Mouse (Mus musculus): ENCODE results near the gene Sf1. TPM values are rescaled to one million over a fixed set of nuclear protein-coding genes. Genes with fewer than 3 reads are reported as not detected.

Gene Sf1
- polyA plus RNA-seq (2015; fragmentation: Nextera tagmentation; extraction: Ambion mirVana) = 80.2 and 86.7 TPM in 2 replicates

GRCm38 (mm10) chr19:6363411-6364240, at the start of gene Sf1:
TSS of gene Sf1 (plus strand) at chr19:6363690.
- Histone ChIP-seq H3K4me2 (ENCODE audit: low read depth, low read length) (peak within 1 kb of the TSS; percentile 88), H3K9ac (ENCODE audit: low read length) (peak within 1 kb of the TSS; percentile 100), H3K27me3 (ENCODE audit: control insufficient read depth, insufficient read depth, low read length) (no peaks in the 10 kb centered on the region), H3K36me3 (ENCODE audit: control insufficient read depth, insufficient read depth) (peaks cover 29% of the 10 kb centered on the region), H3K4me3 (ENCODE audit: low read length) (peak within 1 kb of the TSS; percentile 99), H3K27ac (ENCODE audit: low read length) (peak within 1 kb of the TSS; percentile 98), H3K4me1 (ENCODE audit: control insufficient read depth, insufficient read depth, low read length) (peaks cover 26% of the 10 kb centered on the region), H3K9me3 (replicated peaks; ENCODE audit: control insufficient read depth, low read length) (no peaks in the 10 kb centered on the region)
- peak; percentile 96 for ATAC-seq (replicated peaks; ENCODE audit: extremely low read depth, insufficient read depth, low FRiP score)
- whole genome bisulfite sequencing = under 1% methylated on average over 72 of the region's 85 CpGs

GRCm38 (mm10) chr19:6313796-6314195, 49.7 kb upstream of the Sf1 start:
- Histone ChIP-seq H3K4me2 (ENCODE audit: low read depth, low read length) (no peak overlapping the region), H3K36me3 (ENCODE audit: control insufficient read depth, insufficient read depth) (peaks cover 37% of the 10 kb centered on the region), H3K27me3 (ENCODE audit: control insufficient read depth, insufficient read depth, low read length) (no peaks in the 10 kb centered on the region), H3K27ac (ENCODE audit: low read length) (no peak overlapping the region), H3K4me1 (ENCODE audit: control insufficient read depth, insufficient read depth, low read length) (no peaks in the 10 kb centered on the region), H3K9me3 (replicated peaks; ENCODE audit: control insufficient read depth, low read length) (no peaks in the 10 kb centered on the region), H3K4me3 (ENCODE audit: low read length) (no peak overlapping the region), H3K9ac (ENCODE audit: low read length) (no peak overlapping the region)
- ATAC-seq (replicated peaks; ENCODE audit: extremely low read depth, insufficient read depth, low FRiP score) = no peak
- WGBS = 90% methylated on average over 8 of the region's 8 CpGs

GRCm38 (mm10) chr19:6314513-6314912, 49.0 kb upstream of the Sf1 start:
- H3K27me3 ChIP-seq (ENCODE audit: control insufficient read depth, insufficient read depth, low read length) = no peaks in the 10 kb centered on the region
- 78% methylated on average over 8 of the region's 8 CpGs for WGBS
- H3K4me1 ChIP-seq (ENCODE audit: control insufficient read depth, insufficient read depth, low read length) = no peaks in the 10 kb centered on the region
- no peak overlapping the region for H3K4me2 ChIP-seq (ENCODE audit: low read depth, low read length)
- H3K9ac ChIP-seq (ENCODE audit: low read length) = no peak overlapping the region
- no peak for ATAC-seq (replicated peaks; ENCODE audit: extremely low read depth, insufficient read depth, low FRiP score)
- H3K9me3 ChIP-seq (replicated peaks; ENCODE audit: control insufficient read depth, low read length) = no peaks in the 10 kb centered on the region
- H3K27ac ChIP-seq (ENCODE audit: low read length) = no peak overlapping the region
- H3K36me3 ChIP-seq (ENCODE audit: control insufficient read depth, insufficient read depth) = peaks cover 39% of the 10 kb centered on the region
- H3K4me3 ChIP-seq (ENCODE audit: low read length) = no peak overlapping the region

- no peaks in the 10 kb centered on the region for H3K4me1 ChIP-seq (ENCODE audit: control insufficient read depth, insufficient read depth, low read length)
- H3K9me3 ChIP-seq (replicated peaks; ENCODE audit: control insufficient read depth, low read length) = no peaks in the 10 kb centered on the region
- no peaks in the 10 kb centered on the region for H3K27me3 ChIP-seq (ENCODE audit: control insufficient read depth, insufficient read depth, low read length)
- no peak overlapping the region for H3K4me2 ChIP-seq (ENCODE audit: low read depth, low read length)
- 78% methylated on average over 14 of the region's 14 CpGs for WGBS
- H3K27ac ChIP-seq (ENCODE audit: low read length) = no peak overlapping the region
- ATAC-seq (replicated peaks; ENCODE audit: extremely low read depth, insufficient read depth, low FRiP score) = no peak
- H3K36me3 ChIP-seq (ENCODE audit: control insufficient read depth, insufficient read depth) = peaks cover 36% of the 10 kb centered on the region
- no peak overlapping the region for H3K4me3 ChIP-seq (ENCODE audit: low read length)
- no peak overlapping the region for H3K9ac ChIP-seq (ENCODE audit: low read length)
These were observed 47.9 kb upstream of the Sf1 start for GRCm38 (mm10) chr19:6315573-6315972.

GRCm38 (mm10) chr19:6318145-6318544, 45.3 kb upstream of the Sf1 start:
- Histone ChIP-seq H3K27ac (ENCODE audit: low read length) (no peak overlapping the region), H3K4me3 (ENCODE audit: low read length) (no peak overlapping the region), H3K9ac (ENCODE audit: low read length) (no peak overlapping the region), H3K4me2 (ENCODE audit: low read depth, low read length) (no peak overlapping the region), H3K36me3 (ENCODE audit: control insufficient read depth, insufficient read depth) (peaks cover 28% of the 10 kb centered on the region), H3K27me3 (ENCODE audit: control insufficient read depth, insufficient read depth, low read length) (no peaks in the 10 kb centered on the region), H3K9me3 (replicated peaks; ENCODE audit: control insufficient read depth, low read length) (no peaks in the 10 kb centered on the region), H3K4me1 (ENCODE audit: control insufficient read depth, insufficient read depth, low read length) (peaks cover 8% of the 10 kb centered on the region)
- 87% methylated on average over 12 of the region's 12 CpGs for WGBS
- ATAC-seq (replicated peaks; ENCODE audit: extremely low read depth, insufficient read depth, low FRiP score) = no peak

GRCm38 (mm10) chr19:6321358-6321757, 42.1 kb upstream of the Sf1 start:
- Histone ChIP-seq H3K36me3 (ENCODE audit: control insufficient read depth, insufficient read depth) (peaks cover 15% of the 10 kb centered on the region; the same call in 1 of the 2 replicates), H3K4me2 (ENCODE audit: low read depth, low read length) (no peak overlapping the region), H3K4me3 (ENCODE audit: low read length) (no peak overlapping the region), H3K4me1 (ENCODE audit: control insufficient read depth, insufficient read depth, low read length) (peaks cover 8% of the 10 kb centered on the region), H3K27me3 (ENCODE audit: control insufficient read depth, insufficient read depth, low read length) (no peaks in the 10 kb centered on the region), H3K9me3 (replicated peaks; ENCODE audit: control insufficient read depth, low read length) (no peaks in the 10 kb centered on the region), H3K27ac (ENCODE audit: low read length) (no peak overlapping the region), H3K9ac (ENCODE audit: low read length) (no peak overlapping the region)
- peak; percentile 40; the same call in 1 of the 2 replicates for ATAC-seq (replicated peaks; ENCODE audit: extremely low read depth, insufficient read depth, low FRiP score)
- 49% methylated on average over 8 of the region's 8 CpGs for WGBS

GRCm38 (mm10) chr19:6321786-6322621, 41.5 kb upstream of the Sf1 start:
- Histone ChIP-seq H3K4me1 (ENCODE audit: control insufficient read depth, insufficient read depth, low read length) (peaks cover 8% of the 10 kb centered on the region), H3K9me3 (replicated peaks; ENCODE audit: control insufficient read depth, low read length) (no peaks in the 10 kb centered on the region), H3K4me2 (ENCODE audit: low read depth, low read length) (no peak overlapping the region), H3K36me3 (ENCODE audit: control insufficient read depth, insufficient read depth) (peaks cover 14% of the 10 kb centered on the region; the same call in 1 of the 2 replicates), H3K9ac (ENCODE audit: low read length) (no peak overlapping the region), H3K27ac (ENCODE audit: low read length) (no peak overlapping the region), H3K4me3 (ENCODE audit: low read length) (no peak overlapping the region), H3K27me3 (ENCODE audit: control insufficient read depth, insufficient read depth, low read length) (no peaks in the 10 kb centered on the region)
- ATAC-seq (replicated peaks; ENCODE audit: extremely low read depth, insufficient read depth, low FRiP score) = no peak
- 70% methylated on average over 33 of the region's 33 CpGs for WGBS

- no peaks in the 10 kb centered on the region for H3K9me3 ChIP-seq (replicated peaks; ENCODE audit: control insufficient read depth, low read length)
- H3K27me3 ChIP-seq (ENCODE audit: control insufficient read depth, insufficient read depth, low read length) = no peaks in the 10 kb centered on the region
- H3K4me2 ChIP-seq (ENCODE audit: low read depth, low read length) = no peak overlapping the region
- no peak overlapping the region for H3K4me3 ChIP-seq (ENCODE audit: low read length)
- no peak overlapping the region for H3K9ac ChIP-seq (ENCODE audit: low read length)
- no peak for ATAC-seq (replicated peaks; ENCODE audit: extremely low read depth, insufficient read depth, low FRiP score)
- H3K4me1 ChIP-seq (ENCODE audit: control insufficient read depth, insufficient read depth, low read length) = peaks cover 8% of the 10 kb centered on the region
- WGBS = 75% methylated on average over 9 of the region's 9 CpGs
- H3K36me3 ChIP-seq (ENCODE audit: control insufficient read depth, insufficient read depth) = no peaks in the 10 kb centered on the region
- H3K27ac ChIP-seq (ENCODE audit: low read length) = no peak overlapping the region
These were observed 38.7 kb upstream of the Sf1 start for GRCm38 (mm10) chr19:6324751-6325150.

GRCm38 (mm10) chr19:6331178-6331577, 32.3 kb upstream of the Sf1 start:
- H3K27me3 ChIP-seq (ENCODE audit: control insufficient read depth, insufficient read depth, low read length) = no peaks in the 10 kb centered on the region
- H3K9me3 ChIP-seq (replicated peaks; ENCODE audit: control insufficient read depth, low read length) = no peaks in the 10 kb centered on the region
- H3K36me3 ChIP-seq (ENCODE audit: control insufficient read depth, insufficient read depth) = no peaks in the 10 kb centered on the region
- peak overlapping the region; percentile 28; the same call in 1 of the 2 replicates for H3K4me3 ChIP-seq (ENCODE audit: low read length)
- WGBS = 38% methylated on average over 5 of the region's 5 CpGs
- peak overlapping the region; percentile 41 for H3K9ac ChIP-seq (ENCODE audit: low read length)
- H3K4me1 ChIP-seq (ENCODE audit: control insufficient read depth, insufficient read depth, low read length) = peaks cover 20% of the 10 kb centered on the region
- no peak overlapping the region for H3K27ac ChIP-seq (ENCODE audit: low read length)
- no peak for ATAC-seq (replicated peaks; ENCODE audit: extremely low read depth, insufficient read depth, low FRiP score)
- peak overlapping the region; percentile 62 for H3K4me2 ChIP-seq (ENCODE audit: low read depth, low read length)
